Mouse (Mus musculus): ENCODE results near the gene Klhdc8a.

The Klhdc8a gene

GRCm38 (mm10) chr1:132290921-132291675 lies 7.3 kb upstream of the Klhdc8a start:
- no peak for DNase-seq (ENCODE audit: low spot score in 2 of 2)

- DNase-seq (ENCODE audit: low spot score in 2 of 2) = no peak
These were observed 6.7 kb upstream of the Klhdc8a start for GRCm38 (mm10) chr1:132291706-132292105.

- no peak for DNase-seq (ENCODE audit: low spot score in 2 of 2)
These were observed 5.9 kb upstream of the Klhdc8a start for GRCm38 (mm10) chr1:132292318-132293129.

- no peak for DNase-seq (ENCODE audit: low spot score in 2 of 2)
These were observed 2.9 kb upstream of the Klhdc8a start for GRCm38 (mm10) chr1:132295506-132295905.

GRCm38 (mm10) chr1:132296051-132296450 lies 2.4 kb upstream of the Klhdc8a start:
- DNase-seq (ENCODE audit: low spot score in 2 of 2) = peak; percentile 57 to 62

GRCm38 (mm10) chr1:132298801-132299464 lies 507 bp downstream of the Klhdc8a start:
- DNase-seq (ENCODE audit: low spot score in 2 of 2) = peak; percentile 56 to 57

GRCm38 (mm10) chr1:132299744-132300143 lies 1.3 kb downstream of the Klhdc8a start:
- DNase-seq (ENCODE audit: low spot score in 2 of 2) = no peak

- DNase-seq (ENCODE audit: low spot score in 2 of 2) = no peak
These were observed 2.8 kb downstream of the Klhdc8a start for GRCm38 (mm10) chr1:132301242-132301641.

- DNase-seq (ENCODE audit: low spot score in 2 of 2) = no peak
These were observed 4.0 kb downstream of the Klhdc8a start for GRCm38 (mm10) chr1:132302341-132302866.

- DNase-seq (ENCODE audit: low spot score in 2 of 2) = no peak
These were observed 6.3 kb downstream of the Klhdc8a start for GRCm38 (mm10) chr1:132304618-132305214.

GRCm38 (mm10) chr1:132306160-132306559 lies 7.7 kb downstream of the Klhdc8a start:
- DNase-seq (ENCODE audit: low spot score in 2 of 2) = peak in 1 of 2 experiments; percentile 67

- DNase-seq (ENCODE audit: low spot score in 2 of 2) = no peak
These were observed 8.4 kb downstream of the Klhdc8a start for GRCm38 (mm10) chr1:132306808-132307207.

GRCm38 (mm10) chr1:132307962-132308361 lies 9.5 kb downstream of the Klhdc8a start:
- DNase-seq (ENCODE audit: low spot score in 2 of 2) = no peak

GRCm38 (mm10) chr1:132308674-132309073 lies 10.2 kb downstream of the Klhdc8a start:
- no peak for DNase-seq (ENCODE audit: low spot score in 2 of 2)

GRCm38 (mm10) chr1:132310754-132311153 lies 12.3 kb downstream of the Klhdc8a start:
- no peak for DNase-seq (ENCODE audit: low spot score in 2 of 2)

GRCm38 (mm10) chr1:132311174-132311859 lies 12.9 kb downstream of the Klhdc8a start:
- DNase-seq (ENCODE audit: low spot score in 2 of 2) = no peak

- DNase-seq (ENCODE audit: low spot score in 2 of 2) = no peak
These were observed 13.6 kb downstream of the Klhdc8a start for GRCm38 (mm10) chr1:132312043-132312442.

- peak in 1 of 2 experiments; percentile 69 for DNase-seq (ENCODE audit: low spot score in 2 of 2)
These were observed 14.3 kb downstream of the Klhdc8a start for GRCm38 (mm10) chr1:132312703-132313102.

GRCm38 (mm10) chr1:132315889-132316624 lies 17.6 kb downstream of the Klhdc8a start, which contains the start of gene Nuak2:
Gene Nuak2 (plus strand): TSS chr1:132316126.
- DNase-seq (ENCODE audit: low spot score in 2 of 2) = peak; percentile 88 to 90

- DNase-seq (ENCODE audit: low spot score in 2 of 2) = no peak
These were observed 18.2 kb downstream of the Klhdc8a start for GRCm38 (mm10) chr1:132316625-132316994.
